Comparison of ENCODE assay signal across 30 mouse cellular contexts in the genomic region with DNA sequence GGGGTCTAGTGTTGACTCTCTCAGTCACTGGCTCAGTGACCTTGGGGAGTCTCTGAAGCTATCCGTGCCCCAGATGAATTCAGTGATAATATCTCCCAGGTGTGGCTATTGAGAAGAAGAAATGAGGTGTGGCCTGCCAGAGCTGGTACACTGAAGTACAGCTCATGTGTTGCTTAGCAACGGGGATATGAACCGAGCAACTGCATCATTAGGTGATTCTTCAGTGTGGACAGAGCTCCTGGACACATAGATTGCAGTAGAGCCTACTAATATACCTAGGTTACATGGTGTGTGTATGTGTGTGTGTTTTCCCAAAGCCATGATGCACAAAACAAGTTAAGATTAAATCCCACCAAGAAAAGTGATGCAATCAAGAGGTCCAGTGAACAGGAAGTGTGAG.
A peak's percentile ranks its signal among the peaks of the same experiment; 100 is the strongest.
DNase-seq lines count a peak whose midpoint lies in the region; ATAC-seq lines count a peak whose summit lies in the region.
"Had no signal": no experiment of that assay in that cellular context is flagged by ENCODE, and none has a peak within 500 bp of the region (broad histone marks: within the 10 kb centered on the region; RNA-seq: fewer than 3 reads in every experiment).

No protein-coding gene starts in this region.

- no peak overlapping the region for H3K4me2 ChIP-seq in midbrain, embryonic 14.5 days (ENCODE audit: low read length)
- H3K4me2 ChIP-seq: embryonic facial prominence, embryonic 15.5 days; forebrain, embryonic 12.5 days; heart, embryonic 13.5 days; limb, embryonic 15.5 days; lung, embryonic 14.5 days had no signal

- no peak overlapping the region for H3K4me3 ChIP-seq in midbrain, embryonic 14.5 days (replicated peaks; ENCODE audit: low read depth, low read length)
- H3K4me3 ChIP-seq in midbrain, embryonic 10.5 days: no peak overlapping the region
- H3K4me3 ChIP-seq: embryonic facial prominence, embryonic 10.5 days; embryonic facial prominence, embryonic 15.5 days; forebrain, embryonic 12.5 days; heart, embryonic 13.5 days; limb, embryonic 10.5 days; limb, embryonic 15.5 days had no signal

- no peaks in the 10 kb centered on the region for H3K27me3 ChIP-seq in midbrain, embryonic 14.5 days (ENCODE audit: control insufficient read depth, insufficient read depth, low read length)
- no peaks in the 10 kb centered on the region for H3K27me3 ChIP-seq in midbrain, embryonic 10.5 days (ENCODE audit: low read depth, poor library complexity, severe bottlenecking)
- H3K27me3 ChIP-seq: CH12.LX; embryonic facial prominence, embryonic 15.5 days; forebrain, embryonic 12.5 days; heart, embryonic 13.5 days; limb, embryonic 15.5 days; Patski had no signal

- no peak overlapping the region for H3K27ac ChIP-seq in midbrain, embryonic 14.5 days (replicated peaks; ENCODE audit: low read depth, low read length)
- H3K27ac ChIP-seq in midbrain, embryonic 10.5 days (replicated peaks): no peak overlapping the region
- H3K27ac ChIP-seq: embryonic facial prominence, embryonic 10.5 days; embryonic facial prominence, embryonic 15.5 days; forebrain, embryonic 12.5 days; heart, embryonic 13.5 days; kidney, postnatal 0 days; limb, embryonic 10.5 days; limb, embryonic 15.5 days; liver, embryonic 14.5 days had no signal

- 77% methylated on average over 3 of the region's 3 CpGs for WGBS in midbrain, embryonic 14.5 days
- 83% methylated on average over 3 of the region's 3 CpGs for WGBS in midbrain, embryonic 10.5 days

- no peaks in the 10 kb centered on the region for H3K36me3 ChIP-seq in midbrain, embryonic 14.5 days (ENCODE audit: control insufficient read depth, insufficient read depth, low read length)
- H3K36me3 ChIP-seq in midbrain, embryonic 10.5 days: no peaks in the 10 kb centered on the region
- H3K36me3 ChIP-seq: embryonic facial prominence, embryonic 10.5 days; embryonic facial prominence, embryonic 15.5 days; forebrain, embryonic 12.5 days; heart, embryonic 13.5 days; limb, embryonic 10.5 days; limb, embryonic 15.5 days had no signal

- ATAC-seq in midbrain, embryonic 14.5 days (ENCODE audit: low FRiP score, low TSS enrichment): no peak
- ATAC-seq: forebrain, postnatal 0 days; intestine, embryonic 16.5 days; Patski had no signal

- peak; percentile 37 for DNase-seq in midbrain, embryonic 14.5 days
- DNase-seq in midbrain, embryonic 10.5 days (ENCODE audit: low spot score): no peak
- DNase-seq in MN1 (ENCODE audit: low spot score): peak; percentile 6
- DNase-seq in brain, adult 2 months (ENCODE audit: low read depth, low spot score): peak; percentile 26
- peak; percentile 21 for DNase-seq in induced T-regulatory cell, adult 2 months (ENCODE audit: low read depth)
- DNase-seq in adrenal gland, postnatal 4 days (ENCODE audit: low spot score in 2 of 2): no peak
- DNase-seq in urinary bladder, postnatal 4 days (ENCODE audit: low spot score in 2 of 2): no peak
- no peak for DNase-seq in thymus, postnatal 4 days
- DNase-seq: adrenal gland, postnatal 25 days; cerebellum, adult 8-10 months; cerebellum, postnatal 25 days; forebrain, postnatal 0 days; heart, postnatal 10 days; kidney, adult 8-10 months; kidney, postnatal 4 days; lung, embryonic 14.5 days; right cerebral cortex, adult 18-20 months; spleen, adult 18-20 months; thymus, postnatal 25 days had no signal

- H3K9me3 ChIP-seq in midbrain, embryonic 14.5 days (ENCODE audit: control insufficient read depth, low read length): no peaks in the 10 kb centered on the region
- H3K9me3 ChIP-seq in midbrain, embryonic 10.5 days (replicated peaks): no peaks in the 10 kb centered on the region
- H3K9me3 ChIP-seq: embryonic facial prominence, embryonic 10.5 days; embryonic facial prominence, embryonic 15.5 days; forebrain, embryonic 12.5 days; heart, embryonic 13.5 days; limb, embryonic 10.5 days; limb, embryonic 15.5 days had no signal

- H3K4me1 ChIP-seq in midbrain, embryonic 14.5 days (ENCODE audit: control insufficient read depth, insufficient read depth, low read length): no peaks in the 10 kb centered on the region
- H3K4me1 ChIP-seq in midbrain, embryonic 10.5 days: peaks cover 13% of the 10 kb centered on the region

- no peak overlapping the region for H3K9ac ChIP-seq in midbrain, embryonic 14.5 days (replicated peaks; ENCODE audit: low read length)
- H3K9ac ChIP-seq: embryonic facial prominence, embryonic 15.5 days; forebrain, embryonic 12.5 days; forebrain, postnatal 0 days; heart, embryonic 13.5 days; limb, embryonic 15.5 days; liver, embryonic 14.5 days; lung, embryonic 14.5 days had no signal

Comparison
In these comparisons a context has a peak if more than half of its experiments do, and no peak if none do; other contexts are left out.
1. DNase-seq: peak in midbrain, embryonic 14.5 days (single experiment), MN1 (single experiment), brain, adult 2 months (single experiment) and induced T-regulatory cell, adult 2 months (single experiment); none in midbrain, embryonic 10.5 days (single experiment), adrenal gland, postnatal 4 days (0 of 2), urinary bladder, postnatal 4 days (0 of 2) and thymus, postnatal 4 days (single experiment).